Mouse (Mus musculus) neural tube, embryonic 10.5 days (tissue): ENCODE results near the gene Fry.

ENCODE experiments used
- DNase-seq: peaks from one replicate; pipeline ENCODE4 v3.0.0-alpha.2; 2017; ENCODE audit warnings: low spot score; ENCODE audit errors: extremely low spot score

Gene Fry

GRCm38 (mm10) chr5:150514027-150514426 is 395.6 kb downstream of the Fry start:
- no peak for DNase-seq

GRCm38 (mm10) chr5:150518064-150518463 is 399.6 kb downstream of the Fry start, which contains the start of gene Zar1l:
Gene Zar1l (minus strand): TSS chr5:150518164.
- no peak for DNase-seq

GRCm38 (mm10) chr5:150519551-150519950 is 401.1 kb downstream of the Fry start:
- DNase-seq: no peak

GRCm38 (mm10) chr5:150521937-150522866 is 403.8 kb downstream of the Fry start, which contains the start of gene Brca2:
Gene Brca2 (plus strand): TSS chr5:150522630.
- DNase-seq: peak; percentile 96

- DNase-seq: no peak
Observed at GRCm38 (mm10) chr5:150522867-150523234, 404.4 kb downstream of the Fry start.

GRCm38 (mm10) chr5:150525239-150525638 is 406.8 kb downstream of the Fry start:
- DNase-seq: no peak

GRCm38 (mm10) chr5:150541302-150541701 is 422.9 kb downstream of the Fry start:
- DNase-seq: no peak

GRCm38 (mm10) chr5:150543184-150543583 is 424.7 kb downstream of the Fry start:
- no peak for DNase-seq
